Mouse (Mus musculus): ENCODE results near the gene Ak5. TPM values are rescaled to one million over a fixed set of nuclear protein-coding genes. Genes with fewer than 3 reads are reported as not detected.
"Not testable (repeated sequence)": the region's sequence is repeated elsewhere in the genome, so short reads cannot be mapped to it uniquely, and the experiment has no call there.

Gene Ak5
- total RNA-seq (2021) = 1 to 10 TPM in 1 of 2 experiments, under 1 TPM in 1; 0.97 to 1.2 TPM
- long read RNA-seq, experiment 1 = 0 reads
- long read RNA-seq, experiment 2, partial matches to known transcripts = 0 of 1 reads
- long read RNA-seq, experiment 2, other reads (novel, unspliced or antisense) = 1 of 1 reads

GRCm38 (mm10) chr3:152668239-152668638, at the start of gene Ak5:
TSS of gene Ak5 (minus strand) at chr3:152668360.
- no peak for DNase-seq
- intact Hi-C loops (cut with DNase I; ENCODE audit: low total_unique reads) = no loop called here

DNA sequence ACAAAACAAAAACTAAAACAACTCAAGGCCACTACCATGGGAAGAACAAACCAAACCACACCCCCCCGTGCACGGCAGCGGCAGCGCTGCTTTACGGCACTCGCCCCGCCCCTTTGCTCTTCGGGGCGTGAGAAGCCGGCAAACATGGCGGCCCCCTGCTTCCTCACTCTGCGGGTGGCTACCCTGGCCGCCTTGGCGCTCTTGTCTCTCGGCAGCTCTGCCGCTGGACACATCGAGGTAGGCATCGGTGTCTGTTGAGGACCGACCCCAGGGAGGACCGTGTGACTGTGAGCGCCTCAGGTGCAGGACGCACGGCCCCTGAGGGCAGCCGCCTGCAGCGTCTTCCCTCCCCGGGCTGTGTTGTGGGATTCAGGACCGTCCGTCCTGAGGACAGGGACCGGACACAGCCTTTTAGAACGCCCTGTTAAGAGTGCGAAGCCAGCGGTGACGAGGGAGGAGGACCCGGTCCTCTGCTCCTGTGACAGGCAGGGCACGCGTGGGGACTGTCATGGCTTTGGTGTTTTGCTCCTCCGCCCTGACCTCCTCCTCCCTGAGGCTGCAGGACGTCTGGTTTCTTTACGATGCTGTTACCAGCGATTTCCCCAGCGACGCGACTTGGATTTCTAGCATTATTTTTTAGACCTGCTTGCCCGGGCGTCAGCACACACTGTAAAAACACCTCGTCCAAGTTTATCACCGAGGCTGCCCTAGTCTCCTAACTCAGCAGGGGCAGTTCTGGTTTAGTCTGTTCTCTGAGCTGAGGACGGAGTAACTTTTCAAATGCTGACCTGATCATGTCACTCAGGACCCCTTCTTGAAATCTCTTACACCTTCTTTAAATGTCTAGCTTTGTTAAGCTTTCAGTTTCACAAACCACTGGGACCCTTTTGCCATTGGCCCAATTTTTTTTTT, 46.1 kb upstream of the Ak5 start, which contains the start of gene Pigk:
Gene Pigk, plus strand, starts transcription at position 110 of the 912 bp plus-strand sequence.
- intact Hi-C loops (cut with DNase I; ENCODE audit: low total_unique reads) = no loop called here
- DNase-seq = peak; percentile 91

DNA sequence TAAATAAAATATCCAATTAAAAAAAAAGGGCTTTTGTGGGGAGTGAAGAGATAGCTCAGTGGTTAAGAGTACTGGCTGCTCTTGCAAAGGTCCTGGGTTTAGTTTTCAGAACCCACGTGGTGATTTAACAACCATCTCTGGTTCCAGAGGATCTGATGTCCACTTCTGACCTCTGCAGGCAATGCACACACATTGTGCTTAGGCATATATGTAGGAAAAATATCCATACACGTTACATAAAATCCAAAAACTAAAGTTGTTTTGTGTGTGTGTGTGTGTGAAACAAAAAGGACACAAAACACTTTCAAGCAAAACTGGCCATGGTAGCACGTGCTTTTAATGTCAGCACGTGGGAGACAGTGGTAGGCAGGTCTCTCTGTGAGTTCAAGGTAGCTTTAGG, 44.8 kb upstream of the Ak5 start:
- intact Hi-C loops (cut with DNase I; ENCODE audit: low total_unique reads) = no loop called here
- no peak for DNase-seq

GRCm38 (mm10) chr3:152709936-152710335, 41.8 kb upstream of the Ak5 start:
- no peak for DNase-seq
- intact Hi-C loops (cut with DNase I; ENCODE audit: low total_unique reads) = no loop called here

DNA sequence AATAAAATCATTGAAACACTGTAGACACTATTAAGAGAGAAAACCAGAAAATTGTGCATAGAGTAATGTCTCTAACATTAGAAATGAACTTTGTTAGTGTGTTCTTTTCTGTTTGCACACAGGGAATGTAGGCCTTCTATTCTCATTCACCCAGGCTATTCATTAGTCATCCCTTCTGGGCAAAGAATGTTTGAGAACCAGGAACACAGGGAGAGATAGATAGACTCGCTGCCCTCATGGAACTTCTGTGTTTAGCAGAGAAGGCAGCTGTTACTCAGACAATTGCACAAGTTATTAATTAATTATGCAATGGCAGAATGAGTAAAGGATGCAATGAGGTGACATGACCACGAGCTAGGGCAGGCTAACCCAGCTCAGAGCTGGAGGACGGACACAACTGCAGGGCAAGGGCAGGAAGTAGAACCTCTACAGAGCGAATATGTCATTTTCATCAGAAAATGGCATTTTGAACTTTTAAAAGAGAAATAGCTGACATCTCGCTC, 39.2 kb upstream of the Ak5 start:
- DNase-seq = no peak
- intact Hi-C loops (cut with DNase I; ENCODE audit: low total_unique reads) = no loop called here

- DNase-seq = no peak
- intact Hi-C loops (cut with DNase I; ENCODE audit: low total_unique reads) = no loop called here
Measured at GRCm38 (mm10) chr3:152706901-152707300, 38.7 kb upstream of the Ak5 start.

DNA sequence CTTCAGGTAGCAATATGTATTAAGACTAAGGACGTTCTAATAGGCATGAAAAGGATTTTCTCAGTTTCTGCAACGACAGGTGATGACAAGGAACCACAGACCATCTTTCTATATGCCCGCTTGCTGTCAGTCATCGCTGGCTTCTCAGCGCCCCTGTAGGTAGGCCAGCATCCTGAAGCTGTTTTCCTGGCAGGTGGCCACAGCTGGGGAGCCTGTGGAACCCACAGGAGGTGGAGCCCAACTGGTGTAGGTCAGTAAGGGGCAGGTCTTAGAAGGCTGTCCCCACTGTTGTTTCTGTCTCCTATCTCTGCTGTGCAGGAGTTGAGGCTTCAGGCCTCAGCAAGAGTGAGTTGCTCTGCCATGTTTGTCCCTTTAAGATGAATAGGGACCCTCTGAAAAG, 37.7 kb upstream of the Ak5 start:
- DNase-seq = no peak
- intact Hi-C loops (cut with DNase I; ENCODE audit: low total_unique reads) = no loop called here

GRCm38 (mm10) chr3:152702274-152702843, 34.2 kb upstream of the Ak5 start:
- no peak for DNase-seq
- intact Hi-C loops (cut with DNase I; ENCODE audit: low total_unique reads) = no loop called here

- DNase-seq; intact Hi-C loops (cut with DNase I; ENCODE audit: low total_unique reads): not testable (repeated sequence)
Measured at GRCm38 (mm10) chr3:152701536-152701935, 33.4 kb upstream of the Ak5 start.

DNA sequence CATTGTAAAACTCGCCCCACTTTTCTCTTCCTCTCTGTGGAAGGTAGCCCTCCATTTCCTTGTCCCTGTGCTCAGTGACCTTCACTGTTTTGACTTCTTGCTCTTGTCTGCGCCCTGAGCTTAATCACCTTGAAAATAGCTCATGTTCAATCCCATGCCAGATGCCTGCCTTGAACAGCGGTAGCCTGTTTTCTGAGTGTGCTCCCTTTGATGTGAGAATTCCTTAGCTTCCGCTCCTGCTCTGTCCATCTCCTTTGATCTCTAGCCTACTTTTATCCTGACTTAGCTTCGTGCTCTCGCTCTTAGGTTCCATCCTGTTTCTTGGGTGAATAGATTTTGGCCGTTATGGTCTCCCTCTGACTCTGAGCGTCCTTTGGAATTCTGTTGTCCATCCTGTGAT, 31.1 kb upstream of the Ak5 start:
- no peak for DNase-seq
- intact Hi-C loops (cut with DNase I; ENCODE audit: low total_unique reads) = no loop called here

GRCm38 (mm10) chr3:152698017-152698416, 29.9 kb upstream of the Ak5 start:
- DNase-seq = no peak
- intact Hi-C loops (cut with DNase I; ENCODE audit: low total_unique reads) = no loop called here

- no peak for DNase-seq
- intact Hi-C loops (cut with DNase I; ENCODE audit: low total_unique reads) = no loop called here
Measured at GRCm38 (mm10) chr3:152694950-152695349, 26.8 kb upstream of the Ak5 start.

GRCm38 (mm10) chr3:152689105-152689504, 20.9 kb upstream of the Ak5 start:
- peak; percentile 27 for DNase-seq

GRCm38 (mm10) chr3:152688532-152688931, 20.4 kb upstream of the Ak5 start:
- intact Hi-C loops (cut with DNase I; ENCODE audit: low total_unique reads) = no loop called here
- no peak for DNase-seq

More at GRCm38 (mm10) chr3:152689105-152689504, 20.9 kb upstream of the Ak5 start:
- intact Hi-C loops (cut with DNase I; ENCODE audit: low total_unique reads) = no loop called here

GRCm38 (mm10) chr3:152674663-152675062, 6.5 kb upstream of the Ak5 start:
- intact Hi-C loops (cut with DNase I; ENCODE audit: low total_unique reads) = no loop called here
- DNase-seq = no peak

- intact Hi-C loops (cut with DNase I; ENCODE audit: low total_unique reads) = no loop called here
- DNase-seq = no peak
Measured at GRCm38 (mm10) chr3:152669783-152670182, 1.6 kb upstream of the Ak5 start.

DNA sequence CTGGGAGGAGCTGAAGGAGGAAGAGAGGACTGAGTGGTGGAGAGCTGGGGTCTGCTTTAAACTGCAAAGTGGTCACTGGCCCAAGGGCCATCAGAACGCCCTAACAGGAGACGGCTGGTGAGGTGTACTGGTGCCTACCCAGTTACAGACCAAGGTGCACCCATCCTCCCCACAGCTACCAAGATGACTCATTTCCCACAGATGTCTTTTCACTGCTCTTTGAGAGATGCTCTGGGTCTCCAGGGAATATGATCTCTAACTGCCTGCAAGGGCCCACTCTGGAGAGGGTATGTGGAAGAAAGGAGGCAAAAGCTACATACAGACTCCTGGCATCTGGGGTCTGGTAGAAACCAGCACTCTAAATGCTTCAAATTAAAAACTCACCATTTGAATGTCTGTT, 633 bp upstream of the Ak5 start:
- no peak for DNase-seq
- intact Hi-C loops (cut with DNase I; ENCODE audit: low total_unique reads) = no loop called here

GRCm38 (mm10) chr3:152667356-152668211, 576 bp downstream of the Ak5 start:
- peak; percentile 34 for DNase-seq
- intact Hi-C loops (cut with DNase I; ENCODE audit: low total_unique reads) = no loop called here

GRCm38 (mm10) chr3:152666991-152667355, 1.2 kb downstream of the Ak5 start:
- intact Hi-C loops (cut with DNase I; ENCODE audit: low total_unique reads) = no loop called here
- DNase-seq = peak; percentile 17

DNA sequence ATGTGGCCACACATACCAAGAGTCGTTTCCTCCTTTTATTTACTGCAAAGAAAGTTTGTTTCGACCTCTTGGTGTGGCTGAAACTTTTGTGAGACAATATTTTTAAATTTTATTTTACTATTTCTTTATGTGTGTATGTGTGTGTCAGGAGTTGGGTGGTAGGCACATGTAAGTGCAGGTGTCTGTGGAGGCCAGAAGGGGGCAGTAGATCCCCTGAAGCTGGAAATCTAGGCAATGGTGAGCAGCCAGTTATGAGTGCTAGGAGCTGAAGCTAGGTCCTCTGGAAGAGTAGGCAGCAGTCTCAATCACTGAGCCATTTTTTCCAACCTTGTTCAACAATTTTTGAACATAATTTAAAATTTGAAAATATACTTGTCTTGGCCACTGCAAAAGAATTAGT, 9.6 kb downstream of the Ak5 start:
- DNase-seq = no peak
- intact Hi-C loops (cut with DNase I; ENCODE audit: low total_unique reads) = no loop called here

All from gastrocnemius, postnatal 14 days (tissue).